Mouse (Mus musculus) E14TG2a.4 (cell line): ENCODE results near the gene Lrp8.

Experiments
- H3K27me3 ChIP-seq: 2 replicates; pipeline ENCODE4 v1.6.1; 2014; ENCODE audit warnings: low read length, control low read depth; ENCODE audit not compliant: insufficient read depth
- H3K36me3 ChIP-seq: 2 replicates; pipeline ENCODE4 v1.6.1; 2014; ENCODE audit warnings: low read length, control low read depth; ENCODE audit not compliant: insufficient read depth
- H3K4me1 ChIP-seq: replicated peaks from 2 replicates; pipeline ENCODE4 v1.6.1; 2014; ENCODE audit warnings: low read depth, low read length, control low read depth
- H3K4me3 ChIP-seq: replicated peaks from 2 replicates; pipeline ENCODE4 v1.5.1; 2014; ENCODE audit warnings: mild to moderate bottlenecking, low read length
- H3K9me3 ChIP-seq: 2 replicates; pipeline ENCODE4 v1.6.1; 2014; ENCODE audit warnings: low read length, control low read depth
- CTCF ChIP-seq: conservative IDR thresholded peaks from 2 replicates; pipeline ENCODE4 v1.5.1; 2014; ENCODE audit warnings: low read length
- NANOG ChIP-seq: IDR thresholded peaks from 2 replicates; pipeline ENCODE4 v1.6.1; 2014; ENCODE audit warnings: borderline replicate concordance, low read length, mixed read lengths
- POU5F1 ChIP-seq: IDR thresholded peaks from 2 replicates; pipeline ENCODE4 v1.6.1; 2014; ENCODE audit warnings: low read length, borderline replicate concordance

Gene Lrp8

GRCm38 (mm10) chr4:107772122-107772825, 29.8 kb upstream of the Lrp8 start:
- Histone ChIP-seq H3K4me1 (peaks cover 10% of the 10 kb centered on the region), H3K4me3 (no peak overlapping the region), H3K36me3 (no peaks in the 10 kb centered on the region), H3K27me3 (peaks cover 6% of the 10 kb centered on the region), H3K9me3 (peaks cover 6% of the 10 kb centered on the region; the same call in 1 of the 2 replicates)
- no peak for TF ChIP-seq POU5F1
- TF ChIP-seq NANOG: no peak
- no peak for TF ChIP-seq CTCF

- no peaks in the 10 kb centered on the region for H3K36me3 ChIP-seq
- no peak overlapping the region for H3K4me3 ChIP-seq
- H3K4me1 ChIP-seq: peaks cover 10% of the 10 kb centered on the region
- TF ChIP-seq NANOG: no peak
- TF ChIP-seq CTCF: no peak
- TF ChIP-seq POU5F1: no peak
- H3K9me3 ChIP-seq: peaks cover 6% of the 10 kb centered on the region; the same call in 1 of the 2 replicates
- peaks cover 5% of the 10 kb centered on the region for H3K27me3 ChIP-seq
These were observed 27.2 kb upstream of the Lrp8 start for GRCm38 (mm10) chr4:107774868-107775267.

- Histone ChIP-seq H3K27me3 (peaks cover 8% of the 10 kb centered on the region), H3K9me3 (peaks cover 6% of the 10 kb centered on the region; the same call in 1 of the 2 replicates), H3K4me3 (no peak overlapping the region), H3K4me1 (peaks cover 10% of the 10 kb centered on the region), H3K36me3 (no peaks in the 10 kb centered on the region)
- TF ChIP-seq POU5F1 (no peak), NANOG (no peak), CTCF (no peak)
These were observed 26.4 kb upstream of the Lrp8 start for GRCm38 (mm10) chr4:107775672-107776071.

GRCm38 (mm10) chr4:107776990-107777673, 24.9 kb upstream of the Lrp8 start:
- H3K4me3 ChIP-seq: no peak overlapping the region
- no peak for TF ChIP-seq POU5F1
- TF ChIP-seq CTCF: no peak
- TF ChIP-seq NANOG: no peak
- H3K4me1 ChIP-seq: peaks cover 10% of the 10 kb centered on the region
- peaks cover 15% of the 10 kb centered on the region for H3K27me3 ChIP-seq
- no peaks in the 10 kb centered on the region for H3K36me3 ChIP-seq
- H3K9me3 ChIP-seq: peaks cover 6% of the 10 kb centered on the region; the same call in 1 of the 2 replicates

GRCm38 (mm10) chr4:107783541-107783940, 18.5 kb upstream of the Lrp8 start:
- H3K4me1 ChIP-seq: no peaks in the 10 kb centered on the region
- TF ChIP-seq NANOG: no peak
- TF ChIP-seq CTCF: no peak
- no peak for TF ChIP-seq POU5F1
- peaks cover 31% of the 10 kb centered on the region for H3K27me3 ChIP-seq
- H3K4me3 ChIP-seq: no peak overlapping the region
- H3K36me3 ChIP-seq: no peaks in the 10 kb centered on the region
- H3K9me3 ChIP-seq: no peaks in the 10 kb centered on the region

GRCm38 (mm10) chr4:107788841-107789240, 13.2 kb upstream of the Lrp8 start:
- Histone ChIP-seq H3K36me3 (no peaks in the 10 kb centered on the region), H3K27me3 (peaks cover 17% of the 10 kb centered on the region), H3K4me3 (no peak overlapping the region), H3K9me3 (peaks cover 12% of the 10 kb centered on the region), H3K4me1 (no peaks in the 10 kb centered on the region)
- TF ChIP-seq NANOG (no peak), POU5F1 (no peak), CTCF (no peak)

GRCm38 (mm10) chr4:107800801-107801200, 1.3 kb upstream of the Lrp8 start:
- H3K4me3 ChIP-seq: no peak overlapping the region
- peaks cover 37% of the 10 kb centered on the region for H3K4me1 ChIP-seq
- TF ChIP-seq POU5F1: no peak
- TF ChIP-seq CTCF: no peak
- TF ChIP-seq NANOG: no peak
- no peaks in the 10 kb centered on the region for H3K9me3 ChIP-seq
- H3K36me3 ChIP-seq: no peaks in the 10 kb centered on the region
- H3K27me3 ChIP-seq: peaks cover 79% of the 10 kb centered on the region

- TF ChIP-seq CTCF: peak; percentile 12; the same call in 1 of the 2 replicates
- no peak for TF ChIP-seq POU5F1
- Histone ChIP-seq H3K4me3 (peak overlapping the region; percentile 86), H3K9me3 (no peaks in the 10 kb centered on the region), H3K27me3 (peaks cover 80% of the 10 kb centered on the region), H3K4me1 (peaks cover 44% of the 10 kb centered on the region), H3K36me3 (no peaks in the 10 kb centered on the region)
These were observed 486 bp upstream of the Lrp8 start for GRCm38 (mm10) chr4:107801366-107802184.
